In the genomic region with DNA sequence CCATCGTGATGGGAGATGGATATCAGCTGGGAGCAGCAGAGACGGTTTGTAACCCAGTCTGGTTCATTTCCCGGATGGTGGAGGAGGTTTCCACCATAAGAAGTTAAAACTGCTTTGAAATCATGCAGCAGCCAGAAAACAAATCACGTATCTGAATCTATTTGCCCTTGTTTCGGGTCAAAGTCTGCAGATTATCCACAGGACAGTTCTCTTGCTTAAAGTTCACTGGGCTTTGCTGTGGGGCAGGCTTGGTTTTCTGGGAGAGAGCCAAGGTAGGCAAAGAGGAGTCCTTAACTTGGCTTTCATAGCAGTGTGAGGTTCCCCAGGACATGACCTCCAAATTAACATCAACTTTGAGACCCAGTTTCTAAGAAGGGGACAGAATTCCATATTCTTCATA, we compare ENCODE assay signal across 18 mouse cellular contexts.
DNase-seq lines count a peak whose midpoint lies in the region; ATAC-seq lines count a peak whose summit lies in the region.
"Had no signal": no experiment of that assay in that cellular context is flagged by ENCODE, and none has a peak within 500 bp of the region (broad histone marks: within the 10 kb centered on the region; RNA-seq: fewer than 3 reads in every experiment).

No protein-coding gene starts in this region.

- H3K4me3 ChIP-seq in kidney, embryonic 16.5 days (ENCODE audit: low read length), result no peak overlapping the region
- no peak overlapping the region for H3K4me3 ChIP-seq in neural tube, embryonic 12.5 days
- no peak overlapping the region for H3K4me3 ChIP-seq in midbrain, embryonic 14.5 days (replicated peaks; ENCODE audit: low read depth, low read length)
- H3K4me3 ChIP-seq: heart, embryonic 15.5 days; liver, embryonic 13.5 days; megakaryocyte, embryonic 14.5 days had no signal

- no peaks in the 10 kb centered on the region for H3K27me3 ChIP-seq in kidney, embryonic 16.5 days (ENCODE audit: insufficient read depth, low read length)
- no peaks in the 10 kb centered on the region for H3K27me3 ChIP-seq in neural tube, embryonic 12.5 days (replicated peaks)
- no peaks in the 10 kb centered on the region for H3K27me3 ChIP-seq in midbrain, embryonic 14.5 days (ENCODE audit: control insufficient read depth, insufficient read depth, low read length)
- H3K27me3 ChIP-seq: liver, embryonic 13.5 days; megakaryocyte, embryonic 14.5 days; Patski had no signal

- peak; percentile 47 for DNase-seq in kidney, adult 9 months
- no peak for DNase-seq in neural tube, embryonic 10.5 days (ENCODE audit: extremely low spot score, low spot score)
- DNase-seq in midbrain, embryonic 14.5 days, result no peak
- no peak for DNase-seq in cerebellum, postnatal 4 days (ENCODE audit: low spot score in 2 of 2)
- no peak for DNase-seq in heart, adult 8-10 months (ENCODE audit: low spot score)
- DNase-seq: adrenal gland, postnatal 14 days; cerebellum, adult 18-20 months; layer of hippocampus, postnatal 36 days; left cerebral cortex, postnatal 4 days; liver, embryonic 13.5 days had no signal

- peaks cover 16% of the 10 kb centered on the region for H3K4me1 ChIP-seq in kidney, embryonic 16.5 days (ENCODE audit: insufficient read depth, low read length)
- H3K4me1 ChIP-seq in neural tube, embryonic 12.5 days, result peaks cover 26% of the 10 kb centered on the region
- peaks cover 30% of the 10 kb centered on the region for H3K4me1 ChIP-seq in midbrain, embryonic 14.5 days (ENCODE audit: control insufficient read depth, insufficient read depth, low read length)
- H3K4me1 ChIP-seq: liver, embryonic 13.5 days; megakaryocyte, embryonic 14.5 days had no signal

- no peak for ATAC-seq in kidney, embryonic 16.5 days (ENCODE audit: low FRiP score, low TSS enrichment)
- no peak for ATAC-seq in neural tube, embryonic 12.5 days (ENCODE audit: low FRiP score, low read depth)
- no peak for ATAC-seq in midbrain, embryonic 14.5 days (ENCODE audit: low FRiP score, low TSS enrichment)
- ATAC-seq: activated CD4-positive, CD25-positive, alpha-beta regulatory T cell, adult 4 months; forebrain, postnatal 0 days; Patski had no signal

- 38% methylated on average over 5 of the region's 5 CpGs for WGBS in kidney, embryonic 16.5 days
- 84% methylated on average over 5 of the region's 5 CpGs for WGBS in neural tube, embryonic 12.5 days
- 89% methylated on average over 5 of the region's 5 CpGs for WGBS in midbrain, embryonic 14.5 days

- H3K27ac ChIP-seq in kidney, embryonic 16.5 days (ENCODE audit: low read length), result no peak overlapping the region; the same call in 1 of the 2 replicates
- 0 out of 2 replicates have a peak overlapping the region, but pooled peaks have one; percentile 77 for H3K27ac ChIP-seq in neural tube, embryonic 12.5 days
- peak overlapping the region; percentile 94 for H3K27ac ChIP-seq in midbrain, embryonic 14.5 days (replicated peaks; ENCODE audit: low read depth, low read length)
- H3K27ac ChIP-seq: heart, embryonic 15.5 days; liver, embryonic 13.5 days; stomach, postnatal 0 days had no signal

- no peak overlapping the region for H3K4me2 ChIP-seq in kidney, embryonic 16.5 days (replicated peaks; ENCODE audit: low read depth, low read length)
- no peak overlapping the region for H3K4me2 ChIP-seq in neural tube, embryonic 12.5 days (replicated peaks)
- H3K4me2 ChIP-seq in midbrain, embryonic 14.5 days (ENCODE audit: low read length), result no peak overlapping the region
- H3K4me2 ChIP-seq: heart, embryonic 15.5 days; liver, embryonic 13.5 days had no signal

- H3K9ac ChIP-seq in kidney, embryonic 16.5 days (replicated peaks; ENCODE audit: low read length), result no peak overlapping the region
- H3K9ac ChIP-seq in neural tube, embryonic 12.5 days, result no peak overlapping the region
- H3K9ac ChIP-seq in midbrain, embryonic 14.5 days (replicated peaks; ENCODE audit: low read length), result no peak overlapping the region
- H3K9ac ChIP-seq: heart, embryonic 15.5 days; liver, embryonic 13.5 days had no signal

- H3K9me3 ChIP-seq in kidney, embryonic 16.5 days (ENCODE audit: low read length), result no peaks in the 10 kb centered on the region
- no peaks in the 10 kb centered on the region for H3K9me3 ChIP-seq in neural tube, embryonic 12.5 days
- no peaks in the 10 kb centered on the region for H3K9me3 ChIP-seq in midbrain, embryonic 14.5 days (ENCODE audit: control insufficient read depth, low read length)
- H3K9me3 ChIP-seq: heart, embryonic 15.5 days; liver, embryonic 13.5 days had no signal

- H3K36me3 ChIP-seq in kidney, embryonic 16.5 days (ENCODE audit: insufficient read depth, low read length), result no peaks in the 10 kb centered on the region
- no peaks in the 10 kb centered on the region for H3K36me3 ChIP-seq in neural tube, embryonic 12.5 days
- H3K36me3 ChIP-seq in midbrain, embryonic 14.5 days (ENCODE audit: control insufficient read depth, insufficient read depth, low read length), result no peaks in the 10 kb centered on the region
- H3K36me3 ChIP-seq: heart, embryonic 15.5 days; liver, embryonic 13.5 days had no signal
